Mouse (Mus musculus) ES-Bruce4 (cell line): ENCODE data around the gene Whamm. TPM values are rescaled to one million over a fixed set of nuclear protein-coding genes. Genes with fewer than 3 reads are reported as not detected.

ENCODE experiments used
- H3K27ac ChIP-seq: 2 replicates; pipeline ENCODE4 v1.5.1; 2012; ENCODE audit warnings: low read length, inconsistent platforms; ENCODE audit not compliant: insufficient read depth
- H3K27me3 ChIP-seq: 2 replicates; pipeline ENCODE4 v1.6.1; 2012; ENCODE audit warnings: mild to moderate bottlenecking, low read length, inconsistent platforms; ENCODE audit not compliant: control insufficient read depth, poor library complexity, insufficient read depth, severe bottlenecking
- H3K36me3 ChIP-seq: 2 replicates; pipeline ENCODE4 v1.6.1; 2012; ENCODE audit warnings: inconsistent platforms, mild to moderate bottlenecking, low read length, moderate library complexity; ENCODE audit not compliant: control insufficient read depth, poor library complexity, insufficient read depth, severe bottlenecking
- H3K4me1 ChIP-seq: one replicate; pipeline ENCODE4 v1.8.1; 2011; ENCODE audit warnings: low read length; ENCODE audit not compliant: control insufficient read depth, insufficient read depth
- H3K4me3 ChIP-seq: 2 replicates; pipeline ENCODE4 v1.5.1; 2011; ENCODE audit warnings: low read depth, mild to moderate bottlenecking, low read length
- H3K9ac ChIP-seq: 2 replicates; pipeline ENCODE4 v1.6.1; 2012; ENCODE audit warnings: low read depth, mild to moderate bottlenecking, inconsistent platforms; ENCODE audit not compliant: poor library complexity, severe bottlenecking
- H3K9me3 ChIP-seq: replicated peaks from 2 replicates; pipeline ENCODE4 v1.6.1; 2012; ENCODE audit warnings: mild to moderate bottlenecking, low read length, inconsistent platforms; ENCODE audit not compliant: control insufficient read depth, poor library complexity, insufficient read depth, severe bottlenecking
- CTCF ChIP-seq: IDR thresholded peaks from one replicate; pipeline ENCODE4 v1.8.1; 2011; ENCODE audit warnings: low read depth, low read length
- EP300 ChIP-seq: IDR thresholded peaks from 2 replicates; pipeline ENCODE4 v1.6.1; 2011; ENCODE audit warnings: low read depth, low read length; ENCODE audit not compliant: insufficient read depth
- POLR2A ChIP-seq: IDR thresholded peaks from one replicate; pipeline ENCODE4 v1.8.1; 2011; ENCODE audit warnings: low read length; ENCODE audit not compliant: insufficient read depth
- polyA plus RNA-seq: library from polyadenylated mRNA; stranded (reverse); fragments of >200 nt; gene quantifications from 2 replicates; pipeline ENCODE4 v1.2.4, GENCODE M21; 2011; ENCODE audit warnings: low read depth; ENCODE audit not compliant: missing spikeins, insufficient read depth, insufficient read length

Gene Whamm
- polyA plus RNA-seq, 1 experiment: 12.0 TPM

GRCm38 (mm10) chr7:81610125-81610524 lies 39.1 kb downstream of the Whamm start:
- H3K27ac ChIP-seq: no peak overlapping the region
- H3K4me1 ChIP-seq: no peaks in the 10 kb centered on the region
- TF ChIP-seq POLR2A (no peak), CTCF (peak; percentile 64), EP300 (0 out of 2 replicates have a peak, but pooled peaks have one; percentile 6)
- H3K36me3 ChIP-seq: no peaks in the 10 kb centered on the region
- H3K27me3 ChIP-seq: no peaks in the 10 kb centered on the region
- H3K9ac ChIP-seq: no peak overlapping the region
- H3K9me3 ChIP-seq: no peaks in the 10 kb centered on the region
- H3K4me3 ChIP-seq: 0 out of 2 replicates have a peak overlapping the region, but pooled peaks have one; percentile 12

DNA sequence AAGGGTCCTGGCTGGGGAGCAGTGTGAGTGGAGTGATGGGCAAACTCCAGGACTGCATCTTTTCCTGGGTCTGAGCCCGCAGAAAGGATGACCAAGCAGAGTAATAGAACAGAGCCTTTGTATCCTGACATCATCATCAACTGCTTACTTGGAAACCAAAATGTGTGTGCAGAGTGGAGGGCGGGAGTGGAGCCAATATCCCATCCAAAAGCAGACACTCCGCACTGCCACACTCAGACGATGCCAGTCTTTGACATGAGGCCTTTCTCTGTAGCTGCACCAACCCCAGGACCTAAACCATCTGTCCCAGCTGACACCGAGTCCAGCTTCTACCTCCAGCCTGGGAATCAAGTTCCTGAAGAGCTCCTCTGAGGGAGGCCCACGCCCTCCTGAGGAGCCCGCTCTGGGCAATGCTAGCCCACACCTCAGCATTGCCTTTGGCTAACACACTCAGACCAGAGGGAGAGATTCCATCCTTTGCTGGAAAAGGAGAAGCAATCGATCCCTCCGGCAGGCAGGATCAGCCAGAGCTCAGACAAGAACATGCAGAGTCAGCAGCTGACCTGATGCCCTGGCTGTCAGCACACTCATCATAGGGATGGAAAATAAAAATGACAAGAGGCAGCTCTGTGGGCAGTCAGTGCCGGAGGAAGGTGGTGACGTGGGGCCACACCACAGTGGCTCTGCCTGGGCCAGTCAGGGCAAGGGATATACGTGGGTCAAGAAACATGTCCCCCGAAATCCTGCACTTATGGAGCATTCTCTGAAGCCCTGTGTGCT lies 42.0 kb downstream of the Whamm start:
- no peaks in the 10 kb centered on the region for H3K9me3 ChIP-seq
- no peak for TF ChIP-seq CTCF
- no peak for TF ChIP-seq EP300
- no peak for TF ChIP-seq POLR2A
- no peaks in the 10 kb centered on the region for H3K27me3 ChIP-seq
- H3K36me3 ChIP-seq: no peaks in the 10 kb centered on the region
- no peak overlapping the region for H3K27ac ChIP-seq
- H3K4me1 ChIP-seq: peaks cover 3% of the 10 kb centered on the region
- H3K4me3 ChIP-seq: no peak overlapping the region
- H3K9ac ChIP-seq: no peak overlapping the region

DNA sequence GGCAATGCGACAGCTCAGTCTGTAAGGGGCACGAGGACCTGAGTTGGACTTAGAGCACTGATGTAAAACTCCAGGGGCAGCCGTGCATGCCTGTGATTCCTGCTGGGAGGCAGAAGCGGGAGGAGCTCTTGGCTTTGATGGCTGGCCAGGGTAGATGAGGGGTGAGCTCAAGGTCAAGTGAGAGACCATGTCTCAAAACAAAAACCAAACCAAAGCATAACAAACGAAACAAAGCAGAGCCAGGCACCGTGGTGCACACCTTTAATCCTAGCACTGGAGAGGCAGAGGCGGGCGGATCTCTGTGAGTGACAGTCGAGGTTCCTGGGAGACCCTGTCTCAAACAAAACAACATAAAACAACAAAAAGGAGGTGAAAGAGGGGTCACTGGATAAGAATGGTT lies 44.0 kb downstream of the Whamm start:
- H3K4me1 ChIP-seq: peaks cover 3% of the 10 kb centered on the region
- no peak overlapping the region for H3K9ac ChIP-seq
- TF ChIP-seq POLR2A (no peak), EP300 (no peak), CTCF (no peak)
- no peak overlapping the region for H3K4me3 ChIP-seq
- no peaks in the 10 kb centered on the region for H3K27me3 ChIP-seq
- H3K27ac ChIP-seq: 0 out of 2 replicates have a peak overlapping the region, but pooled peaks have one; percentile 13
- no peaks in the 10 kb centered on the region for H3K9me3 ChIP-seq
- H3K36me3 ChIP-seq: no peaks in the 10 kb centered on the region

DNA sequence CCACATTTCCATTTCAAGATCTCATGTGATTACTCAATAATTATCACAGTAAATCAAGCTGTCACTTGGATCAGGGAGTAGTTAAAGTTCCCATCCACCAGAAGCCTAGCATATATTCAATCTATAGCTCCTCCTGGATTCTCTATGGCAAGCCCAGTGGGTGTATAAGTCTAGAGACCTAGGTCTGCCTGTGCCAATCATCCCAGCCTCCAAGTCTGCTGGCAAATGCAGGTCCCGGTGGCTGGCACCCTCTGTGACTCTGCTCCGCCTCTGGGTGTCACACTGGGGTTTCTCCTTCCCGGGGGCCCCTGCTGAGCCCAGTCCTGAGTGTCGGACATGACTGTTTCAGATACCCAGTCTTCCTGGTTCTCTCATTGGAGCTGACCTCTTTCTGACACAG lies 51.7 kb downstream of the Whamm start:
- Histone ChIP-seq H3K4me1 (peaks cover 2% of the 10 kb centered on the region), H3K4me3 (no peak overlapping the region), H3K9ac (no peak overlapping the region), H3K27me3 (no peaks in the 10 kb centered on the region), H3K9me3 (no peaks in the 10 kb centered on the region), H3K27ac (no peak overlapping the region), H3K36me3 (no peaks in the 10 kb centered on the region)
- TF ChIP-seq POLR2A (no peak), EP300 (no peak), CTCF (no peak)

DNA sequence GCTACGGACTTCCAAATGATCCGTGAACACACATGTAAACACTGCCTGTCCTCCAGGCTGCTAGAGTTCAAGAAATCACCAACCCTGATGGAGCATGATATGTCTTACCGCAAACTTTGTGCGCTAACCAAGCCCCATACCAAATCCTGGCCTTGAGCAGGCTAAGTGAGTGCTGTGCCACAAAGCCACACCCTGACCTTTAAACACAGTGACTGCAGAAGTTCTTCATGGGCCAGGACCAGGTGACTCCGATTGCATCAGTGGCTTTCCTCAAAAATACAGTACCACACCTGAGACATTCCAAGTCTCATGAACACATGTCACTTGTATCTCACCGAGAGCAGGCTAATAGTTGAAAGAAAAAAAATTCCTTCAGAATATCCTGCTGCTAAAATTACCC lies 52.7 kb downstream of the Whamm start:
- peaks cover 2% of the 10 kb centered on the region for H3K4me1 ChIP-seq
- TF ChIP-seq CTCF: no peak
- TF ChIP-seq EP300: no peak
- no peak for TF ChIP-seq POLR2A
- H3K36me3 ChIP-seq: no peaks in the 10 kb centered on the region
- no peak overlapping the region for H3K9ac ChIP-seq
- H3K27ac ChIP-seq: no peak overlapping the region
- no peak overlapping the region for H3K4me3 ChIP-seq
- H3K9me3 ChIP-seq: no peaks in the 10 kb centered on the region
- no peaks in the 10 kb centered on the region for H3K27me3 ChIP-seq

- H3K27me3 ChIP-seq: no peaks in the 10 kb centered on the region
- TF ChIP-seq POLR2A (no peak), CTCF (peak; percentile 54), EP300 (no peak)
Measured at GRCm38 (mm10) chr7:81626460-81626859, 55.4 kb downstream of the Whamm start.

More at GRCm38 (mm10) chr7:81626460-81626859, 55.4 kb downstream of the Whamm start:
- H3K9ac ChIP-seq: no peak overlapping the region
- no peaks in the 10 kb centered on the region for H3K36me3 ChIP-seq
- peaks cover 2% of the 10 kb centered on the region for H3K4me1 ChIP-seq
- H3K9me3 ChIP-seq: no peaks in the 10 kb centered on the region
- H3K4me3 ChIP-seq: no peak overlapping the region
- no peak overlapping the region for H3K27ac ChIP-seq
